Mouse (Mus musculus) neural tube, embryonic 13.5 days (tissue): Measurements from ENCODE around the gene Wfdc17. TPM values are rescaled to one million over a fixed set of nuclear protein-coding genes. Genes with fewer than 3 reads are reported as not detected.

Source experiments
- ATAC-seq: fragments of 200-750 bp; cut with Nextera tagmentation; 2 replicates; pipeline ENCODE4 v1.8.0; 2017; ENCODE audit warnings: low read depth, mild to moderate bottlenecking, moderate TSS enrichment, moderate library complexity
- H3K27ac ChIP-seq: fragments of 300-500 bp; sonication (generic); replicated peaks from 2 replicates; pipeline ENCODE4 v1.5.1; 2015; ENCODE audit warnings: moderate library complexity, mild to moderate bottlenecking, inconsistent platforms
- H3K27me3 ChIP-seq: fragments of 300-500 bp; sonication (generic); 2 replicates; pipeline ENCODE4 v1.6.1; 2015; ENCODE audit warnings: mild to moderate bottlenecking, inconsistent platforms
- H3K36me3 ChIP-seq: fragments of 300-500 bp; sonication (generic); 2 replicates; pipeline ENCODE4 v1.6.1; 2015; ENCODE audit warnings: mild to moderate bottlenecking, inconsistent platforms
- H3K4me1 ChIP-seq: fragments of 300-500 bp; sonication (generic); replicated peaks from 2 replicates; pipeline ENCODE4 v1.6.1; 2015; ENCODE audit warnings: inconsistent platforms
- H3K4me2 ChIP-seq: fragments of 300-500 bp; sonication (generic); 2 replicates; pipeline ENCODE4 v1.6.1; 2015; ENCODE audit warnings: inconsistent platforms, mild to moderate bottlenecking, moderate library complexity
- H3K4me3 ChIP-seq: fragments of 300-500 bp; sonication (generic); 2 replicates; pipeline ENCODE4 v1.5.1; 2015; ENCODE audit warnings: mild to moderate bottlenecking, inconsistent platforms
- H3K9ac ChIP-seq: fragments of 300-500 bp; sonication (generic); 2 replicates; pipeline ENCODE4 v1.6.1; 2015; ENCODE audit warnings: moderate library complexity, mild to moderate bottlenecking, inconsistent platforms
- H3K9me3 ChIP-seq: fragments of 300-500 bp; sonication (generic); 2 replicates; pipeline ENCODE4 v1.6.1; 2016; ENCODE audit warnings: inconsistent platforms
- WGBS: fragments of 180-500 bp; shearing (Covaris S2); methylation state at CpG from one replicate; pipeline ENCODE4 v1.1.7; 2015; 5-methylcytosine and 5-hydroxymethylcytosine counted together
- polyA plus RNA-seq: library from polyadenylated mRNA; unstranded; fragments of >200 nt; fragmentation: Nextera tagmentation; extraction: Ambion mirVana; gene quantifications from 2 replicates; pipeline ENCODE4 v1.2.1, GENCODE M21; 2015

Wfdc17 gene
- polyA plus RNA-seq: not detected in 2 replicates

- Histone ChIP-seq H3K4me3 (no peak within 1 kb of the TSS), H3K27me3 (no peaks in the 10 kb centered on the region), H3K27ac (no peak within 1 kb of the TSS), H3K9ac (no peak within 1 kb of the TSS), H3K36me3 (no peaks in the 10 kb centered on the region), H3K9me3 (no peaks in the 10 kb centered on the region), H3K4me2 (no peak within 1 kb of the TSS), H3K4me1 (no peaks in the 10 kb centered on the region)
- WGBS: 23% methylated on average over 1 of the region's 1 CpGs
- ATAC-seq: no peak
Observed at GRCm38 (mm10) chr11:83703705-83704104, at the start of gene Wfdc17. TSS of gene Wfdc17 (plus strand) at chr11:83703991.

- H3K36me3 ChIP-seq: no peaks in the 10 kb centered on the region
- H3K27ac ChIP-seq: no peak overlapping the region
- H3K9me3 ChIP-seq: no peaks in the 10 kb centered on the region
- 93% methylated on average over 8 of the region's 8 CpGs for WGBS
- H3K4me3 ChIP-seq: no peak overlapping the region
- no peak overlapping the region for H3K9ac ChIP-seq
- no peaks in the 10 kb centered on the region for H3K27me3 ChIP-seq
- no peak for ATAC-seq
- no peak overlapping the region for H3K4me2 ChIP-seq
- no peaks in the 10 kb centered on the region for H3K4me1 ChIP-seq
Observed at GRCm38 (mm10) chr11:83654606-83655005, 49.2 kb upstream of the Wfdc17 start.

- H3K9ac ChIP-seq: no peak overlapping the region
- H3K4me2 ChIP-seq: no peak overlapping the region
- H3K27ac ChIP-seq: no peak overlapping the region
- 89% methylated on average over 3 of the region's 3 CpGs for WGBS
- H3K36me3 ChIP-seq: no peaks in the 10 kb centered on the region
- H3K4me3 ChIP-seq: no peak overlapping the region
- H3K27me3 ChIP-seq: no peaks in the 10 kb centered on the region
- no peaks in the 10 kb centered on the region for H3K9me3 ChIP-seq
- ATAC-seq: no peak
- no peaks in the 10 kb centered on the region for H3K4me1 ChIP-seq
Observed at GRCm38 (mm10) chr11:83657508-83657907, 46.3 kb upstream of the Wfdc17 start.

GRCm38 (mm10) chr11:83658797-83659196 lies 45.0 kb upstream of the Wfdc17 start:
- no peak for ATAC-seq
- Histone ChIP-seq H3K9me3 (no peaks in the 10 kb centered on the region), H3K36me3 (no peaks in the 10 kb centered on the region), H3K27me3 (no peaks in the 10 kb centered on the region), H3K4me1 (no peaks in the 10 kb centered on the region), H3K9ac (no peak overlapping the region), H3K27ac (no peak overlapping the region), H3K4me2 (no peak overlapping the region), H3K4me3 (no peak overlapping the region)
- 72% methylated on average over 6 of the region's 6 CpGs for WGBS

- Histone ChIP-seq H3K9me3 (no peaks in the 10 kb centered on the region), H3K9ac (no peak within 1 kb of the TSS), H3K4me3 (no peak within 1 kb of the TSS), H3K27ac (no peak within 1 kb of the TSS), H3K27me3 (no peaks in the 10 kb centered on the region), H3K4me1 (no peaks in the 10 kb centered on the region), H3K36me3 (no peaks in the 10 kb centered on the region), H3K4me2 (no peak within 1 kb of the TSS)
- no peak for ATAC-seq
- 83% methylated on average over 6 of the region's 6 CpGs for WGBS
Observed at GRCm38 (mm10) chr11:83662204-83662603, 41.6 kb upstream of the Wfdc17 start, which contains the start of gene Ccl4. TSS of gene Ccl4 (plus strand) at chr11:83662584.

- no peak overlapping the region for H3K4me3 ChIP-seq
- ATAC-seq: no peak
- 78% methylated on average over 5 of the region's 5 CpGs for WGBS
Observed at GRCm38 (mm10) chr11:83663532-83663931, 40.3 kb upstream of the Wfdc17 start.

GRCm38 (mm10) chr11:83671743-83672142 lies 32.0 kb upstream of the Wfdc17 start:
- ATAC-seq: no peak
- no peaks in the 10 kb centered on the region for H3K9me3 ChIP-seq
- no peaks in the 10 kb centered on the region for H3K4me1 ChIP-seq
- H3K27ac ChIP-seq: no peak overlapping the region
- H3K9ac ChIP-seq: no peak overlapping the region
- H3K27me3 ChIP-seq: no peaks in the 10 kb centered on the region
- no peaks in the 10 kb centered on the region for H3K36me3 ChIP-seq
- no peak overlapping the region for H3K4me3 ChIP-seq
- H3K4me2 ChIP-seq: no peak overlapping the region

More at GRCm38 (mm10) chr11:83663532-83663931, 40.3 kb upstream of the Wfdc17 start:
- no peaks in the 10 kb centered on the region for H3K9me3 ChIP-seq
- no peak overlapping the region for H3K27ac ChIP-seq
- H3K27me3 ChIP-seq: no peaks in the 10 kb centered on the region
- no peak overlapping the region for H3K9ac ChIP-seq
- no peaks in the 10 kb centered on the region for H3K4me1 ChIP-seq
- no peaks in the 10 kb centered on the region for H3K36me3 ChIP-seq
- H3K4me2 ChIP-seq: no peak overlapping the region

GRCm38 (mm10) chr11:83675665-83676064 lies 28.1 kb upstream of the Wfdc17 start:
- H3K36me3 ChIP-seq: no peaks in the 10 kb centered on the region
- no peak overlapping the region for H3K4me2 ChIP-seq
- no peak overlapping the region for H3K27ac ChIP-seq
- 94% methylated on average over 1 of the region's 1 CpGs for WGBS
- no peak overlapping the region for H3K9ac ChIP-seq
- no peaks in the 10 kb centered on the region for H3K4me1 ChIP-seq
- no peak overlapping the region for H3K4me3 ChIP-seq
- ATAC-seq: no peak
- H3K27me3 ChIP-seq: no peaks in the 10 kb centered on the region
- no peaks in the 10 kb centered on the region for H3K9me3 ChIP-seq

GRCm38 (mm10) chr11:83689918-83690317 lies 13.9 kb upstream of the Wfdc17 start:
- no peak overlapping the region for H3K4me3 ChIP-seq
- no peaks in the 10 kb centered on the region for H3K9me3 ChIP-seq
- no peaks in the 10 kb centered on the region for H3K4me1 ChIP-seq
- no peak overlapping the region for H3K4me2 ChIP-seq
- H3K36me3 ChIP-seq: no peaks in the 10 kb centered on the region
- no peaks in the 10 kb centered on the region for H3K27me3 ChIP-seq
- no peak overlapping the region for H3K27ac ChIP-seq
- no peak overlapping the region for H3K9ac ChIP-seq
- 82% methylated on average over 1 of the region's 1 CpGs for WGBS
- ATAC-seq: no peak

GRCm38 (mm10) chr11:83692008-83692407 lies 11.8 kb upstream of the Wfdc17 start:
- no peak for ATAC-seq
- H3K9me3 ChIP-seq: no peaks in the 10 kb centered on the region
- H3K4me2 ChIP-seq: no peak overlapping the region
- no peak overlapping the region for H3K4me3 ChIP-seq
- WGBS: 66% methylated on average over 1 of the region's 1 CpGs
- no peaks in the 10 kb centered on the region for H3K36me3 ChIP-seq
- no peak overlapping the region for H3K9ac ChIP-seq
- H3K27me3 ChIP-seq: no peaks in the 10 kb centered on the region
- no peak overlapping the region for H3K27ac ChIP-seq
- no peaks in the 10 kb centered on the region for H3K4me1 ChIP-seq

GRCm38 (mm10) chr11:83708715-83709114 lies 4.9 kb downstream of the Wfdc17 start, which contains the start of gene Wfdc18:
TSS of gene Wfdc18 (plus strand) at chr11:83709015.
- H3K36me3 ChIP-seq: no peaks in the 10 kb centered on the region
- no peaks in the 10 kb centered on the region for H3K4me1 ChIP-seq
- H3K27ac ChIP-seq: no peak within 1 kb of the TSS
- no peaks in the 10 kb centered on the region for H3K27me3 ChIP-seq
- no peak within 1 kb of the TSS for H3K4me2 ChIP-seq
- ATAC-seq: no peak
- no peak within 1 kb of the TSS for H3K9ac ChIP-seq
- H3K4me3 ChIP-seq: no peak within 1 kb of the TSS
- no peaks in the 10 kb centered on the region for H3K9me3 ChIP-seq
- WGBS: 75% methylated on average over 4 of the region's 4 CpGs

GRCm38 (mm10) chr11:83709683-83710082 lies 5.9 kb downstream of the Wfdc17 start:
- no peak for ATAC-seq
- Histone ChIP-seq H3K4me1 (no peaks in the 10 kb centered on the region), H3K9me3 (no peaks in the 10 kb centered on the region), H3K27me3 (no peaks in the 10 kb centered on the region), H3K4me3 (no peak overlapping the region), H3K27ac (no peak overlapping the region), H3K4me2 (no peak overlapping the region), H3K36me3 (no peaks in the 10 kb centered on the region), H3K9ac (no peak overlapping the region)
- WGBS: 94% methylated on average over 5 of the region's 5 CpGs

GRCm38 (mm10) chr11:83712671-83713070 lies 8.9 kb downstream of the Wfdc17 start:
- H3K4me2 ChIP-seq: no peak overlapping the region
- no peak for ATAC-seq
- 89% methylated on average over 1 of the region's 1 CpGs for WGBS
- H3K4me3 ChIP-seq: no peak overlapping the region
- no peak overlapping the region for H3K27ac ChIP-seq
- H3K27me3 ChIP-seq: no peaks in the 10 kb centered on the region
- no peaks in the 10 kb centered on the region for H3K4me1 ChIP-seq
- no peak overlapping the region for H3K9ac ChIP-seq
- H3K36me3 ChIP-seq: no peaks in the 10 kb centered on the region
- no peaks in the 10 kb centered on the region for H3K9me3 ChIP-seq
